Mouse (Mus musculus) liver, adult 2 months (tissue): ENCODE measurements around the gene Rab8a. TPM values are rescaled to one million over a fixed set of nuclear protein-coding genes. Genes with fewer than 3 reads are reported as not detected.

Experiments
- DNase-seq: peaks from one replicate; pipeline ENCODE4 v3.0.0-alpha.2; 2011; ENCODE audit warnings: low read depth, low spot score; ENCODE audit errors: extremely low read depth
- H3K27ac ChIP-seq: fragments of 200-500 bp; replicated peaks from 2 replicates; pipeline ENCODE4 v1.5.1; 2012; ENCODE audit warnings: low read depth, mild to moderate bottlenecking, control low read depth, inconsistent platforms, low read length; ENCODE audit not compliant: insufficient read depth
- H3K27me3 ChIP-seq: fragments of 200-500 bp; 2 replicates; pipeline ENCODE4 v1.6.1; 2012; ENCODE audit warnings: mild to moderate bottlenecking, moderate library complexity, low read length, inconsistent platforms; ENCODE audit not compliant: control insufficient read depth, insufficient read depth
- H3K36me3 ChIP-seq: fragments of 200-500 bp; 2 replicates; pipeline ENCODE4 v1.6.1; 2012; ENCODE audit warnings: low read length, inconsistent platforms; ENCODE audit not compliant: control insufficient read depth, insufficient read depth
- H3K4me1 ChIP-seq: fragments of 200-500 bp; 2 replicates; pipeline ENCODE4 v1.6.1; 2011; ENCODE audit warnings: low read length; ENCODE audit not compliant: control insufficient read depth, insufficient read depth
- H3K4me3 ChIP-seq: fragments of 200-500 bp; 2 replicates; pipeline ENCODE4 v1.5.1; 2011; ENCODE audit warnings: low read depth, mild to moderate bottlenecking, control low read depth, low read length, moderate library complexity; ENCODE audit not compliant: insufficient read depth
- H3K79me2 ChIP-seq: fragments of 200-500 bp; 2 replicates; pipeline ENCODE4 v1.6.1; 2012; ENCODE audit warnings: inconsistent platforms, mild to moderate bottlenecking, low read length, moderate library complexity; ENCODE audit not compliant: control insufficient read depth, insufficient read depth
- H3K9ac ChIP-seq: fragments of 200-500 bp; 2 replicates; pipeline ENCODE4 v1.6.1; 2012; ENCODE audit warnings: low read depth, mild to moderate bottlenecking, control low read depth, inconsistent platforms, low read length
- CTCF ChIP-seq: fragments of 200-500 bp; IDR thresholded peaks from 2 replicates; pipeline ENCODE4 v1.5.1; 2011; ENCODE audit warnings: low read depth, low read length, control low read depth
- POLR2A ChIP-seq: fragments of 200-500 bp; IDR thresholded peaks from 2 replicates; pipeline ENCODE4 v1.6.1; 2011; ENCODE audit warnings: low read length, control low read depth; ENCODE audit not compliant: insufficient read depth; ENCODE audit errors: extremely low read depth
- whole genome bisulfite sequencing: fragments of 180-500 bp; shearing (Covaris S2); methylation state at CpG from one replicate; pipeline ENCODE4 v1.1.7; 2018; 5-methylcytosine and 5-hydroxymethylcytosine counted together
- polyA plus RNA-seq: library from polyadenylated mRNA; depleted of rRNA; stranded (reverse); fragments of >200 nt; gene quantifications from 2 replicates; pipeline ENCODE4 v1.2.3, GENCODE M21; 2012
- total RNA-seq: library from RNA; depleted of rRNA; stranded (reverse); fragments of >200 nt; gene quantifications from 2 replicates; pipeline ENCODE4 v1.2.3, GENCODE M21; 2014

Gene Rab8a
- total and polyA plus RNA-seq, 2 experiments, result 27.5 to 101 TPM

DNA sequence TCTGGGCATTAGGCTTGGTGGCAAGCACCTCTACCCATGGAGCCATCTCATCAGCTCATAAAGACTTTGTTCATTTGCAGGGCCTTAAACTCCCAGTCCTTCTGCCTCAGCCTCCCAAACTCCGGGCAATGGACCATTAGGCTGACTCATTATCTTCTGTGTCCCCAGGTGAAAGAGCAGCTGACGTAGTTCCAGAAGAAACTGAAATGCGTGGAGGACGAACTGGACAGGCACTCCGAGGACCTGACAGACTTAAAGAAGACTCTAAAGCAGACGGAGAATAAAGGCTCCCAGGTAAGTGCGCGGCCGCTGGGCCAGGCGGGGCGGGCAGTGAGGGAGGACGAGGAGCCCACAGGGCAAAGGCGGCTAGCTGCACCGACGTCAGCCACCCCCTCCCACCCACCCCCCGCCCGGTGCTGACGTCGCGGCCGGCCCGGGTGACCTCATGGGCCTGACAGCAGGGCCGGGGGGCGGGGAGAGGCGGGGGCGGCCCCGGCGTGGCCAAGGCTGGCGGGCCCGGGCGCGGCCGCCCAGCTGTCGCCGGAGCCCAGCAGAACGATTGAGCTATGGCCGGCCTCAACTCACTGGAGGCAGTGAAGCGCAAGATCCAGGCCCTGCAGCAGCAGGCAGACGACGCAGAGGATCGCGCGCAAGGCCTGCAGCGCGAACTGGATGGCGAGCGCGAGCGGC lies 26.1 kb upstream of the Rab8a start, which contains the start of gene Tpm4:
TSS of gene Tpm4 (plus strand) at position 220 of the 690 bp plus-strand sequence.
- TF ChIP-seq CTCF, result no peak
- TF ChIP-seq POLR2A, result peak; percentile 47; the same call in 1 of the 2 replicates
- H3K36me3 ChIP-seq, result peaks cover 9% of the 10 kb centered on the region
- peak within 1 kb of the TSS; percentile 88 for H3K9ac ChIP-seq
- H3K4me1 ChIP-seq, result peaks cover 7% of the 10 kb centered on the region; the same call in 1 of the 2 replicates
- peak; percentile 59 for DNase-seq
- peak within 1 kb of the TSS; percentile 77 for H3K27ac ChIP-seq
- H3K27me3 ChIP-seq, result no peaks in the 10 kb centered on the region
- H3K79me2 ChIP-seq, result peaks cover 3% of the 10 kb centered on the region; the same call in 1 of the 2 replicates
- under 1% methylated on average over 41 of the region's 49 CpGs for WGBS
- H3K4me3 ChIP-seq, result peak within 1 kb of the TSS; percentile 83

DNA sequence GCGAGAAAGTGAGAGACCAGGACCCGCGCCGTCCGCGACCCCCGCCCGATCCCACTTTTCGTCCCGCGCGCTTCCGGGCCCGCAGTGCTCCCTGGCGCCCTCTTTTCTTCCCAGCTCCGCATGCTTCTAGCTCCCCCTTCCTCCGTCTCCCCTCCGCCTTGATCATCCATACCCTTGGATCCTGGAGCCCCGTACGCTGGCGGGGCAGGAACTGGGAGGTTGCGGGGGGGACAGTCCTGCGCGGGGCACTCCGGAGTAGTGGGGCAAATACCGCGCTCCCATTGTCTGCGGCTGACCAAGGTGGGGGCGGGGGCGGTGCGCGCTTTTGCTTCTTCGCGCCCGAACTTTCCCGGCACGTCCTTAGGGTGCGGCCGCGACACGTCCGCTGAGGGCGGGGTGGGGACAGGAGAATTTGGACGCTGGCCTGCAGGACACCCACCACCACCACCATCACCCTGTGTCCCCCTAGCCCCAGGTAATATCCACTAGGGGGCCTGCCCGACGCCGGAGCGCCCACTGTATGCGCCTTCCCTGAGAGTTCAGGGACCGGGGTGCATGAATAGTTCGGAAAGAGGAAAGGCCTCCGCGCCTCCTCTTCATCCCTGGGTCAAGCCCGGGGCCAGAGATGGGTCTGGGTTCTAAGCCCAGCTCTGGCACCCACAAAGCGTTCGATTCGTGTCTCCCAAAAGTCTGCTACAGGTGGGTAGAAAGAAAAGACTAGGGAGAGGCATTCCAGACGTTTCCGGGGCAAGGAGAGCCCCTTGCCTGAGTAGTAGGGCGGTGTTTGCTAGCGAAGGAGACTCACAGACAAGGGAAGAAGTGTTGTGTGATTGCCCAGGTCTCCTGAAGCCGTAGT lies 25.3 kb upstream of the Rab8a start:
- WGBS, result under 1% methylated on average over 62 of the region's 62 CpGs
- Histone ChIP-seq H3K9ac (peak overlapping the region; percentile 88), H3K27ac (peak overlapping the region; percentile 58), H3K27me3 (no peaks in the 10 kb centered on the region), H3K4me3 (peak overlapping the region; percentile 83), H3K79me2 (peaks cover 3% of the 10 kb centered on the region; the same call in 1 of the 2 replicates), H3K36me3 (peaks cover 10% of the 10 kb centered on the region), H3K4me1 (peaks cover 7% of the 10 kb centered on the region; the same call in 1 of the 2 replicates)
- DNase-seq, result no peak
- TF ChIP-seq CTCF (0 out of 2 replicates have a peak, but pooled peaks have one; percentile 3), POLR2A (no peak)

- WGBS, result 10% methylated on average over 18 of the region's 18 CpGs
Measured at GRCm38 (mm10) chr8:72136302-72136978, 24.6 kb upstream of the Rab8a start.

GRCm38 (mm10) chr8:72137431-72137830 lies 23.6 kb upstream of the Rab8a start:
- TF ChIP-seq CTCF, result no peak
- TF ChIP-seq POLR2A, result no peak
- Histone ChIP-seq H3K36me3 (peaks cover 20% of the 10 kb centered on the region), H3K79me2 (peaks cover 3% of the 10 kb centered on the region; the same call in 1 of the 2 replicates), H3K4me1 (peaks cover 7% of the 10 kb centered on the region; the same call in 1 of the 2 replicates), H3K9ac (no peak overlapping the region), H3K27ac (no peak overlapping the region), H3K27me3 (no peaks in the 10 kb centered on the region), H3K4me3 (no peak overlapping the region)
- no peak for DNase-seq
- WGBS, result 91% methylated on average over 2 of the region's 2 CpGs

More at GRCm38 (mm10) chr8:72136302-72136978, 24.6 kb upstream of the Rab8a start:
- Histone ChIP-seq H3K4me3 (peak overlapping the region; percentile 83), H3K4me1 (peaks cover 7% of the 10 kb centered on the region; the same call in 1 of the 2 replicates), H3K27me3 (no peaks in the 10 kb centered on the region), H3K9ac (peak overlapping the region; percentile 88), H3K27ac (peak overlapping the region; percentile 58), H3K79me2 (peaks cover 3% of the 10 kb centered on the region; the same call in 1 of the 2 replicates), H3K36me3 (peaks cover 14% of the 10 kb centered on the region)
- peak; percentile 54 for DNase-seq
- TF ChIP-seq POLR2A (no peak), CTCF (no peak)

- Histone ChIP-seq H3K4me1 (peaks cover 7% of the 10 kb centered on the region; the same call in 1 of the 2 replicates), H3K9ac (no peak overlapping the region), H3K4me3 (no peak overlapping the region), H3K27me3 (no peaks in the 10 kb centered on the region), H3K79me2 (peaks cover 3% of the 10 kb centered on the region; the same call in 1 of the 2 replicates), H3K36me3 (peaks cover 21% of the 10 kb centered on the region), H3K27ac (no peak overlapping the region)
- 97% methylated on average over 5 of the region's 5 CpGs for WGBS
- DNase-seq, result no peak
- TF ChIP-seq POLR2A, result no peak
- no peak for TF ChIP-seq CTCF
Measured at GRCm38 (mm10) chr8:72138456-72138855, 22.5 kb upstream of the Rab8a start.
